Mouse (Mus musculus): Measurements from ENCODE around the gene Sorcs1.

- TF ChIP-seq CTCF (IDR thresholded peaks at IDR 0.05; ENCODE audit: control insufficient read depth, insufficient read depth, insufficient read length) (no peak), CEBPB (IDR thresholded peaks at IDR 0.05; ENCODE audit: low read depth) (no peak), USF1 (IDR thresholded peaks at IDR 0.05; ENCODE audit: low read depth) (no peak), MYOG (IDR thresholded peaks at IDR 0.05; ENCODE audit: control insufficient read depth, extremely low read depth, insufficient read length) (no peak), FOSL1 (IDR thresholded peaks at IDR 0.05; ENCODE audit: insufficient read depth, low read length, poor library complexity, severe bottlenecking) (no peak)
These were observed 238.1 kb downstream of the Sorcs1 start for GRCm38 (mm10) chr19:50440246-50440910.

All from C2C12 (cell line).